Mouse (Mus musculus): ENCODE measurements around the gene Olfr883. TPM values are rescaled to one million over a fixed set of nuclear protein-coding genes. Genes with fewer than 3 reads are reported as not detected.

The Olfr883 gene
- not detected in 2 replicates for polyA plus RNA-seq (2015; fragmentation: Nextera tagmentation; extraction: Ambion mirVana)

GRCm38 (mm10) chr9:38025508-38025907 lies at the start of gene Olfr883:
TSS of gene Olfr883 (plus strand) at chr9:38025808.
- no peak for ATAC-seq
- 84% methylated on average over 1 of the region's 1 CpGs for WGBS
- Histone ChIP-seq H3K36me3 (ENCODE audit: control insufficient read depth, insufficient read depth, low read length) (no peaks in the 10 kb centered on the region), H3K4me1 (ENCODE audit: control insufficient read depth, insufficient read depth, low read length) (no peaks in the 10 kb centered on the region), H3K9ac (ENCODE audit: low read depth, low read length) (no peak within 1 kb of the TSS), H3K27me3 (ENCODE audit: control insufficient read depth, insufficient read depth, low read depth, low read length) (no peaks in the 10 kb centered on the region), H3K4me2 (ENCODE audit: low read length) (no peak within 1 kb of the TSS), H3K4me3 (ENCODE audit: low read depth, low read length) (no peak within 1 kb of the TSS), H3K9me3 (replicated peaks; ENCODE audit: control insufficient read depth, low read length, poor library complexity, severe bottlenecking) (no peaks in the 10 kb centered on the region), H3K27ac (ENCODE audit: low read length) (no peak within 1 kb of the TSS)

GRCm38 (mm10) chr9:37991525-37991924 lies 34.1 kb upstream of the Olfr883 start, which contains the start of gene Olfr881:
TSS of gene Olfr881 (plus strand) at chr9:37991825.
- Histone ChIP-seq H3K9ac (ENCODE audit: low read depth, low read length) (no peak within 1 kb of the TSS), H3K27ac (ENCODE audit: low read length) (no peak within 1 kb of the TSS), H3K4me1 (ENCODE audit: control insufficient read depth, insufficient read depth, low read length) (no peaks in the 10 kb centered on the region), H3K9me3 (replicated peaks; ENCODE audit: control insufficient read depth, low read length, poor library complexity, severe bottlenecking) (no peaks in the 10 kb centered on the region), H3K4me3 (ENCODE audit: low read depth, low read length) (no peak within 1 kb of the TSS), H3K36me3 (ENCODE audit: control insufficient read depth, insufficient read depth, low read length) (no peaks in the 10 kb centered on the region), H3K27me3 (ENCODE audit: control insufficient read depth, insufficient read depth, low read depth, low read length) (no peaks in the 10 kb centered on the region), H3K4me2 (ENCODE audit: low read length) (no peak within 1 kb of the TSS)
- ATAC-seq = no peak

- no peak overlapping the region for H3K9ac ChIP-seq (ENCODE audit: low read depth, low read length)
- no peaks in the 10 kb centered on the region for H3K27me3 ChIP-seq (ENCODE audit: control insufficient read depth, insufficient read depth, low read depth, low read length)
- WGBS = 44% methylated on average over 2 of the region's 2 CpGs
- no peaks in the 10 kb centered on the region for H3K36me3 ChIP-seq (ENCODE audit: control insufficient read depth, insufficient read depth, low read length)
- no peak overlapping the region for H3K4me2 ChIP-seq (ENCODE audit: low read length)
- no peak for ATAC-seq
- H3K4me3 ChIP-seq (ENCODE audit: low read depth, low read length) = no peak overlapping the region
- no peak overlapping the region for H3K27ac ChIP-seq (ENCODE audit: low read length)
- no peaks in the 10 kb centered on the region for H3K9me3 ChIP-seq (replicated peaks; ENCODE audit: control insufficient read depth, low read length, poor library complexity, severe bottlenecking)
- no peaks in the 10 kb centered on the region for H3K4me1 ChIP-seq (ENCODE audit: control insufficient read depth, insufficient read depth, low read length)
Measured at GRCm38 (mm10) chr9:37998581-37999204, 26.9 kb upstream of the Olfr883 start.

- H3K27ac ChIP-seq (ENCODE audit: low read length) = no peak overlapping the region
- H3K9me3 ChIP-seq (replicated peaks; ENCODE audit: control insufficient read depth, low read length, poor library complexity, severe bottlenecking) = no peaks in the 10 kb centered on the region
- ATAC-seq = no peak
- no peaks in the 10 kb centered on the region for H3K27me3 ChIP-seq (ENCODE audit: control insufficient read depth, insufficient read depth, low read depth, low read length)
- no peaks in the 10 kb centered on the region for H3K4me1 ChIP-seq (ENCODE audit: control insufficient read depth, insufficient read depth, low read length)
- H3K4me3 ChIP-seq (ENCODE audit: low read depth, low read length) = no peak overlapping the region
- H3K36me3 ChIP-seq (ENCODE audit: control insufficient read depth, insufficient read depth, low read length) = no peaks in the 10 kb centered on the region
- H3K4me2 ChIP-seq (ENCODE audit: low read length) = no peak overlapping the region
- no peak overlapping the region for H3K9ac ChIP-seq (ENCODE audit: low read depth, low read length)
- 67% methylated on average over 1 of the region's 1 CpGs for WGBS
Measured at GRCm38 (mm10) chr9:38000021-38000420, 25.6 kb upstream of the Olfr883 start.

- 53% methylated on average over 1 of the region's 1 CpGs for WGBS
- Histone ChIP-seq H3K36me3 (ENCODE audit: control insufficient read depth, insufficient read depth, low read length) (no peaks in the 10 kb centered on the region), H3K27ac (ENCODE audit: low read length) (no peak within 1 kb of the TSS), H3K4me2 (ENCODE audit: low read length) (no peak within 1 kb of the TSS), H3K9me3 (replicated peaks; ENCODE audit: control insufficient read depth, low read length, poor library complexity, severe bottlenecking) (no peaks in the 10 kb centered on the region), H3K27me3 (ENCODE audit: control insufficient read depth, insufficient read depth, low read depth, low read length) (no peaks in the 10 kb centered on the region), H3K9ac (ENCODE audit: low read depth, low read length) (no peak within 1 kb of the TSS), H3K4me1 (ENCODE audit: control insufficient read depth, insufficient read depth, low read length) (no peaks in the 10 kb centered on the region), H3K4me3 (ENCODE audit: low read depth, low read length) (no peak within 1 kb of the TSS)
- no peak for ATAC-seq
Measured at GRCm38 (mm10) chr9:38046255-38046654, 20.6 kb downstream of the Olfr883 start, which contains the start of gene Olfr884. TSS of gene Olfr884 (plus strand) at chr9:38046555.

- Histone ChIP-seq H3K4me3 (ENCODE audit: low read depth, low read length) (no peak within 1 kb of the TSS), H3K9me3 (replicated peaks; ENCODE audit: control insufficient read depth, low read length, poor library complexity, severe bottlenecking) (no peaks in the 10 kb centered on the region), H3K27me3 (ENCODE audit: control insufficient read depth, insufficient read depth, low read depth, low read length) (no peaks in the 10 kb centered on the region), H3K4me1 (ENCODE audit: control insufficient read depth, insufficient read depth, low read length) (no peaks in the 10 kb centered on the region), H3K27ac (ENCODE audit: low read length) (no peak within 1 kb of the TSS), H3K4me2 (ENCODE audit: low read length) (no peak within 1 kb of the TSS), H3K36me3 (ENCODE audit: control insufficient read depth, insufficient read depth, low read length) (no peaks in the 10 kb centered on the region), H3K9ac (ENCODE audit: low read depth, low read length) (no peak within 1 kb of the TSS)
- WGBS = 94% methylated on average over 3 of the region's 3 CpGs
- ATAC-seq = no peak
Measured at GRCm38 (mm10) chr9:38061022-38061421, 35.4 kb downstream of the Olfr883 start, which contains the start of gene Olfr885. TSS of gene Olfr885 (plus strand) at chr9:38061322.

Other genes with a start within 250 kb of the Olfr883 start
- not detected in 2 replicates for gene Olfr876, start 222.8 kb upstream of the Olfr883 start, polyA plus RNA-seq (2015; fragmentation: Nextera tagmentation; extraction: Ambion mirVana)
- gene Olfr877, start 171.5 kb upstream of the Olfr883 start, polyA plus RNA-seq (2015; fragmentation: Nextera tagmentation; extraction: Ambion mirVana) = not detected in 2 replicates
- not detected in 2 replicates for gene Olfr145, start 129.1 kb upstream of the Olfr883 start, polyA plus RNA-seq (2015; fragmentation: Nextera tagmentation; extraction: Ambion mirVana)
- gene Olfr878, start 108.0 kb upstream of the Olfr883 start, polyA plus RNA-seq (2015; fragmentation: Nextera tagmentation; extraction: Ambion mirVana) = not detected in 2 replicates
- gene Olfr881, start 34.0 kb upstream of the Olfr883 start, polyA plus RNA-seq (2015; fragmentation: Nextera tagmentation; extraction: Ambion mirVana) = not detected in 2 replicates
- gene Olfr884, start 20.7 kb downstream of the Olfr883 start, polyA plus RNA-seq (2015; fragmentation: Nextera tagmentation; extraction: Ambion mirVana) = not detected in 2 replicates
- not detected in 2 replicates for gene Olfr885, start 35.5 kb downstream of the Olfr883 start, polyA plus RNA-seq (2015; fragmentation: Nextera tagmentation; extraction: Ambion mirVana)
- not detected in 2 replicates for gene Olfr887, start 58.3 kb downstream of the Olfr883 start, polyA plus RNA-seq (2015; fragmentation: Nextera tagmentation; extraction: Ambion mirVana)
- gene Olfr888, start 82.3 kb downstream of the Olfr883 start, polyA plus RNA-seq (2015; fragmentation: Nextera tagmentation; extraction: Ambion mirVana) = not detected in 2 replicates
- gene Olfr889, start 89.4 kb downstream of the Olfr883 start, polyA plus RNA-seq (2015; fragmentation: Nextera tagmentation; extraction: Ambion mirVana) = 0.03 and 0.07 TPM in 2 replicates
- not detected in 2 replicates for gene Olfr890, start 116.7 kb downstream of the Olfr883 start, polyA plus RNA-seq (2015; fragmentation: Nextera tagmentation; extraction: Ambion mirVana)
- gene Olfr891, start 155.0 kb downstream of the Olfr883 start, polyA plus RNA-seq (2015; fragmentation: Nextera tagmentation; extraction: Ambion mirVana) = not detected in 2 replicates
- gene Olfr893, start 182.6 kb downstream of the Olfr883 start, polyA plus RNA-seq (2015; fragmentation: Nextera tagmentation; extraction: Ambion mirVana) = not detected in 2 replicates
- not detected in 2 replicates for gene Olfr894, start 192.2 kb downstream of the Olfr883 start, polyA plus RNA-seq (2015; fragmentation: Nextera tagmentation; extraction: Ambion mirVana)
- gene Olfr143, start 227.0 kb downstream of the Olfr883 start, polyA plus RNA-seq (2015; fragmentation: Nextera tagmentation; extraction: Ambion mirVana) = not detected in 2 replicates
- not detected in 2 replicates for gene Olfr895, start 242.0 kb downstream of the Olfr883 start, polyA plus RNA-seq (2015; fragmentation: Nextera tagmentation; extraction: Ambion mirVana)

Measured in midbrain, embryonic 16.5 days (tissue).